In the genomic region with DNA sequence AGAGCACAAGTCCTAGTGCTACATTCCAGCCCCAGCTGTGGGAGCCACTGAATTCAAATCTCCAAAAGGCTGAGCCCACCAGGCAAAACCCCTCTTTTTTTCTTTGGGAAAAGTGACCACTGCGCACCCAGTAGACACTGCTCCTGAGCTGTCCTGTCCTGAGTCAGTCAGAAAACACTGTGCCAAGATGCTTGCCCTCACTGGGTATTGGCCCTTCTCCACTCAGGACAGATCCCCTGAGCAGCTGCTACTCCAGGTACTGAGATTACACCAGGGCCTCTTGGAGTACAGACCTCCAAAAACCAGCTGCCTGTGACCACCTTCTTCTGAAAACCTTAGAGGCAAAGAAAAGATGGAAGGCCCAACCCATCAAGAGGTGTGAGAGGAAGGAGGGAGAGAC, we compare ENCODE assay signal across 19 mouse cellular contexts.
"Had no signal": no experiment of that assay in that cellular context is flagged by ENCODE, and none has a peak within 500 bp of the region (broad histone marks: within the 10 kb centered on the region; RNA-seq: fewer than 3 reads in every experiment).

No protein-coding gene starts in this region.

- H3K4me2 ChIP-seq: kidney, embryonic 15.5 days; liver, embryonic 13.5 days; neural tube, embryonic 12.5 days; neural tube, embryonic 15.5 days had no signal

- H3K9me3 ChIP-seq: kidney, embryonic 15.5 days; liver, embryonic 13.5 days; megakaryocyte, embryonic 14.5 days; midbrain, embryonic 10.5 days; neural tube, embryonic 12.5 days; neural tube, embryonic 15.5 days had no signal

- DNase-seq: kidney, adult 8-10 months; kidney, postnatal 10 days; kidney, postnatal 4 days; left cerebral cortex, postnatal 4 days; liver, embryonic 13.5 days; lung, adult 2 months; midbrain, embryonic 14.5 days; right cerebral cortex, postnatal 14 days; right cerebral cortex, postnatal 4 days; thymus, adult 2 months; thymus, postnatal 14 days; thymus, postnatal 4 days had no signal

- H3K27me3 ChIP-seq: kidney, embryonic 15.5 days; liver, embryonic 13.5 days; neural tube, embryonic 12.5 days; neural tube, embryonic 15.5 days had no signal

- H3K4me3 ChIP-seq: kidney, embryonic 15.5 days; liver, embryonic 13.5 days; megakaryocyte, embryonic 14.5 days; midbrain, embryonic 10.5 days; neural tube, embryonic 12.5 days; neural tube, embryonic 15.5 days had no signal

- H3K9ac ChIP-seq: kidney, embryonic 15.5 days; liver, embryonic 13.5 days; neural tube, embryonic 12.5 days; neural tube, embryonic 15.5 days had no signal

- H3K27ac ChIP-seq: kidney, embryonic 15.5 days; liver, embryonic 13.5 days; midbrain, embryonic 10.5 days; neural tube, embryonic 12.5 days; neural tube, embryonic 15.5 days; stomach, postnatal 0 days had no signal

- ATAC-seq: lung, postnatal 0 days had no signal

- H3K4me1 ChIP-seq: liver, embryonic 13.5 days had no signal

- H3K36me3 ChIP-seq: kidney, embryonic 15.5 days; liver, embryonic 13.5 days; midbrain, embryonic 10.5 days had no signal
